Mouse (Mus musculus) embryonic facial prominence, embryonic 11.5 days (tissue): ENCODE measurements around the gene Med26. TPM values are rescaled to one million over a fixed set of nuclear protein-coding genes. Genes with fewer than 3 reads are reported as not detected.

Source experiments
- ATAC-seq: fragments of 200-750 bp; cut with Nextera tagmentation; replicated peaks from 2 replicates; pipeline ENCODE4 v1.8.0; 2017; ENCODE audit warnings: low read depth; ENCODE audit not compliant: insufficient number of reproducible peaks, low FRiP score, low TSS enrichment
- DNase-seq: peaks from one replicate; pipeline ENCODE4 v3.0.0-alpha.2; 2015; ENCODE audit warnings: low spot score
- H3K27ac ChIP-seq: fragments of 300-500 bp; sonication (generic); replicated peaks from 2 replicates; pipeline ENCODE4 v1.5.1; 2014; ENCODE audit warnings: mild to moderate bottlenecking, low read depth, low read length, control low read depth
- H3K27me3 ChIP-seq: fragments of 300-500 bp; sonication (generic); 2 replicates; pipeline ENCODE4 v1.6.1; 2014; ENCODE audit warnings: mild to moderate bottlenecking, low read length, moderate library complexity, mixed read lengths; ENCODE audit not compliant: control insufficient read depth, insufficient read depth
- H3K36me3 ChIP-seq: fragments of 300-500 bp; sonication (generic); replicated peaks from 2 replicates; pipeline ENCODE4 v1.6.1; 2014; ENCODE audit warnings: low read depth, mild to moderate bottlenecking, low read length, moderate library complexity, mixed read lengths; ENCODE audit not compliant: control insufficient read depth, insufficient read depth
- H3K4me1 ChIP-seq: fragments of 300-500 bp; sonication (generic); 2 replicates; pipeline ENCODE4 v1.6.1; 2014; ENCODE audit warnings: low read length, mixed read lengths; ENCODE audit not compliant: control insufficient read depth, insufficient read depth
- H3K4me2 ChIP-seq: fragments of 300-500 bp; sonication (generic); 2 replicates; pipeline ENCODE4 v1.6.1; 2014; ENCODE audit warnings: low read depth, mild to moderate bottlenecking, control low read depth, low read length, moderate library complexity
- H3K4me3 ChIP-seq: fragments of 300-500 bp; sonication (generic); 2 replicates; pipeline ENCODE4 v1.5.1; 2014; ENCODE audit warnings: low read depth, low read length, control low read depth
- H3K9ac ChIP-seq: fragments of 300-500 bp; sonication (generic); replicated peaks from 2 replicates; pipeline ENCODE4 v1.6.1; 2014; ENCODE audit warnings: mild to moderate bottlenecking, control low read depth, low read length
- H3K9me3 ChIP-seq: fragments of 300-500 bp; sonication (generic); replicated peaks from 2 replicates; pipeline ENCODE4 v1.6.1; 2016; ENCODE audit warnings: mild to moderate bottlenecking, low read length, inconsistent platforms, mixed read lengths; ENCODE audit not compliant: control insufficient read depth
- WGBS: fragments of 180-500 bp; shearing (Covaris S2); extraction: QIAGEN DNeasy Blood & Tissue Kit; methylation state at CpG from one replicate; pipeline ENCODE4 v1.1.7; 2014; 5-methylcytosine and 5-hydroxymethylcytosine counted together
- microRNA-seq: library from miRNA; unstranded; fragments of <30 nt; microRNA quantifications from one replicate; pipeline ENCODE4, GENCODE M21; 2016; ENCODE audit warnings: borderline number of aligned reads
- polyA plus RNA-seq: library from polyadenylated mRNA; unstranded; fragments of >200 nt; fragmentation: Nextera tagmentation; extraction: Ambion mirVana; gene quantifications from 2 replicates; pipeline ENCODE4 v1.2.1, GENCODE M21; 2014

Med26 gene
- polyA plus RNA-seq, 1 experiment from 2014 or later, result 12.1 TPM

- H3K4me2 ChIP-seq, result no peak overlapping the region
- no peaks in the 10 kb centered on the region for H3K9me3 ChIP-seq
- H3K4me1 ChIP-seq, result no peaks in the 10 kb centered on the region
- no peak overlapping the region for H3K27ac ChIP-seq
- H3K36me3 ChIP-seq, result peaks cover 5% of the 10 kb centered on the region
- DNase-seq, result no peak
- no peaks in the 10 kb centered on the region for H3K27me3 ChIP-seq
- H3K4me3 ChIP-seq, result no peak overlapping the region
- no peak overlapping the region for H3K9ac ChIP-seq
- no peak for ATAC-seq
- 89% methylated on average over 8 of the region's 8 CpGs for WGBS
These were observed 96.6 kb downstream of the Med26 start for GRCm38 (mm10) chr8:72451516-72451915.

DNA sequence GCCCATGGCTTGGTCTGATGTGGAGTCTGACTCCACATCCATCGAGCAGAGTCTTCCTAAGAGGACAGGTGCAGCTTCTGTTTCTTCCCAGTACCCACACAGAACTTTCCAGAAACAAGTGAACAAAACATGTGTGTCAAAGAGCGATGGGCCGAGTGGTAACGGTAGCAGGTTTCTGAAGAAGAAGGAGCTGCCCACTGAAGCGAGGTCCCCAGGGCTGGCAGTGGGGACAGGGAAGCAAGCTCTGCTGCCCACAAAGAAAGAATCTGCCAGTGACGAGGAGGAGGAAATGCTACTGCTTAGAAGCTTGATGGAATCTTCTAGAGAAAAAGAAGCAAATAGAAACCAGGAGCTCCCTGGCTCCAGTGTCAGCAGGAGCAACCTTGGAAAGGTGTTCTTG, 103.0 kb downstream of the Med26 start:
- ATAC-seq (no peak), DNase-seq (no peak)
- Histone ChIP-seq H3K27ac (no peak overlapping the region), H3K9me3 (no peaks in the 10 kb centered on the region), H3K9ac (no peak overlapping the region), H3K4me1 (no peaks in the 10 kb centered on the region), H3K4me3 (no peak overlapping the region), H3K27me3 (no peaks in the 10 kb centered on the region), H3K4me2 (no peak overlapping the region), H3K36me3 (peaks cover 3% of the 10 kb centered on the region; the same call in 1 of the 2 replicates)
- WGBS, result 92% methylated on average over 6 of the region's 6 CpGs

Small RNA genes lying within 50 kb of the gene (microRNA-seq; reads per million reads assigned to microRNA genes)
- not detected for gene Gm28019
- 1.9 reads per million for gene Mir7068

Other genes starting within 250 kb of the Med26 start
- 39.9 and 42.0 TPM in 2 replicates for gene Gm10282, start 243.0 kb downstream of the Med26 start, polyA plus RNA-seq
- 4.4 and 4.7 TPM in 2 replicates for gene Klf2, start 229.2 kb downstream of the Med26 start, polyA plus RNA-seq
- 68.8 and 71.6 TPM in 2 replicates for gene Eps15l1, start 126.8 kb downstream of the Med26 start, polyA plus RNA-seq
- 1.2 and 1.6 TPM in 2 replicates for gene Calr3, start 104.4 kb downstream of the Med26 start, polyA plus RNA-seq
- 12.2 and 12.3 TPM in 2 replicates for gene 1700030K09Rik, start 104.4 kb downstream of the Med26 start, polyA plus RNA-seq
- 55.7 and 63.4 TPM in 2 replicates for gene Cherp, start 73.0 kb downstream of the Med26 start, polyA plus RNA-seq
- 13.2 and 13.3 TPM in 2 replicates for gene Slc35e1, start 55.7 kb downstream of the Med26 start, polyA plus RNA-seq
- gene Smim7, start 22.8 kb upstream of the Med26 start, polyA plus RNA-seq, result 115 and 117 TPM in 2 replicates
- gene Tmem38a, start 23.8 kb upstream of the Med26 start, polyA plus RNA-seq, result 10.9 and 11.3 TPM in 2 replicates
- not detected in 2 replicates for gene Nwd1, start 98.4 kb upstream of the Med26 start, polyA plus RNA-seq
- 158 and 171 TPM in 2 replicates for gene Sin3b, start 175.0 kb upstream of the Med26 start, polyA plus RNA-seq
- 1.1 and 2.0 TPM in 2 replicates for gene F2rl3, start 213.6 kb upstream of the Med26 start, polyA plus RNA-seq